Mouse (Mus musculus) limb, embryonic 13.5 days (tissue): ENCODE results near the gene Galnt16. TPM values are rescaled to one million over a fixed set of nuclear protein-coding genes. Genes with fewer than 3 reads are reported as not detected.

Experiments
- ATAC-seq: fragments of 200-750 bp; cut with Nextera tagmentation; 2 replicates; pipeline ENCODE4 v1.8.0; 2017; ENCODE audit warnings: low read depth, moderate number of reproducible peaks, moderate TSS enrichment; ENCODE audit not compliant: low FRiP score
- H3K27ac ChIP-seq: fragments of 300-500 bp; sonication (generic); 2 replicates; pipeline ENCODE4 v1.5.1; 2015; ENCODE audit warnings: inconsistent platforms, mild to moderate bottlenecking, moderate library complexity
- H3K27me3 ChIP-seq: fragments of 300-500 bp; sonication (generic); 2 replicates; pipeline ENCODE4 v1.6.1; 2015; ENCODE audit warnings: mild to moderate bottlenecking, inconsistent platforms
- H3K36me3 ChIP-seq: fragments of 300-500 bp; sonication (generic); 2 replicates; pipeline ENCODE4 v1.6.1; 2015; ENCODE audit warnings: inconsistent platforms, mild to moderate bottlenecking, moderate library complexity
- H3K4me1 ChIP-seq: fragments of 300-500 bp; sonication (generic); 2 replicates; pipeline ENCODE4 v1.6.1; 2015; ENCODE audit warnings: inconsistent platforms
- H3K4me2 ChIP-seq: fragments of 300-500 bp; sonication (generic); replicated peaks from 2 replicates; pipeline ENCODE4 v1.6.1; 2015; ENCODE audit warnings: inconsistent platforms, mild to moderate bottlenecking, moderate library complexity
- H3K4me3 ChIP-seq: fragments of 300-500 bp; sonication (generic); 2 replicates; pipeline ENCODE4 v1.5.1; 2015; ENCODE audit warnings: moderate library complexity, mild to moderate bottlenecking, inconsistent platforms
- H3K9ac ChIP-seq: fragments of 300-500 bp; sonication (generic); 2 replicates; pipeline ENCODE4 v1.6.1; 2015; ENCODE audit warnings: mild to moderate bottlenecking, inconsistent platforms
- H3K9me3 ChIP-seq: fragments of 300-500 bp; sonication (generic); 2 replicates; pipeline ENCODE4 v1.6.1; 2016; ENCODE audit warnings: inconsistent platforms
- WGBS: fragments of 180-500 bp; shearing (Covaris S2); methylation state at CpG from one replicate; pipeline ENCODE4 v1.1.7; 2015; 5-methylcytosine and 5-hydroxymethylcytosine counted together
- polyA plus RNA-seq: library from polyadenylated mRNA; unstranded; fragments of >200 nt; fragmentation: Nextera tagmentation; extraction: Ambion mirVana; gene quantifications from 2 replicates; pipeline ENCODE4 v1.2.1, GENCODE M21; 2015

The Galnt16 gene
- polyA plus RNA-seq, 1 experiment from 2014 or later, result 17.1 TPM

- H3K4me3 ChIP-seq, result no peak overlapping the region
- H3K36me3 ChIP-seq, result no peaks in the 10 kb centered on the region
- H3K9me3 ChIP-seq, result no peaks in the 10 kb centered on the region
- H3K27me3 ChIP-seq, result no peaks in the 10 kb centered on the region
- no peak overlapping the region; the same call in 1 of the 2 replicates for H3K27ac ChIP-seq
- H3K4me2 ChIP-seq, result no peak overlapping the region
- 0 out of 2 replicates have a peak overlapping the region, but pooled peaks have one; percentile 9 for H3K9ac ChIP-seq
- H3K4me1 ChIP-seq, result peaks cover 17% of the 10 kb centered on the region
- ATAC-seq, result peak; percentile 44; the same call in 1 of the 2 replicates
- WGBS, result 53% methylated on average over 4 of the region's 4 CpGs
Observed at GRCm38 (mm10) chr12:80603566-80603965, 85.5 kb downstream of the Galnt16 start.

DNA sequence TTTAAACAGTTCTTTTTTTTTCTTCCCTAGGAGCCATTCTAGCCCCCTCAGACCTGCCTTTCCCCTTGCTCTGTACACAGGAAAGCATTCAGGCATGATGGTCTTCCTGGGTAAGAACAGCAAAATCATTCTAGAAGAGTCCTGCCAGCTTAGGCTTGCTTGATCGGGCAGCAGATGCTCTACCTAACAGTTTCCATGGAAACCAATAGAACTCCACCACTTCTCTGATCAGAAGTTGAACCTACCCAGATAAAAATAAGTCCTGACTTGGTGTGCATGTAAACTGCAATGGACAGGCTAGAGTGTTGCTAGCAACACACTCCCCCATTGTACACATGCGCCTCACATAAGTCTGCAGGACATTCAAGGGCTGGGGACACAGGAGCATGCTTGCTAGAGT lies 86.1 kb downstream of the Galnt16 start:
- H3K27ac ChIP-seq, result no peak overlapping the region; the same call in 1 of the 2 replicates
- H3K36me3 ChIP-seq, result no peaks in the 10 kb centered on the region
- no peaks in the 10 kb centered on the region for H3K9me3 ChIP-seq
- no peak overlapping the region for H3K4me3 ChIP-seq
- 87% methylated on average over 2 of the region's 2 CpGs for WGBS
- H3K4me1 ChIP-seq, result peaks cover 17% of the 10 kb centered on the region
- no peak overlapping the region for H3K9ac ChIP-seq
- H3K27me3 ChIP-seq, result no peaks in the 10 kb centered on the region
- H3K4me2 ChIP-seq, result no peak overlapping the region
- ATAC-seq, result no peak

- WGBS, result 72% methylated on average over 1 of the region's 1 CpGs
- no peaks in the 10 kb centered on the region for H3K27me3 ChIP-seq
- no peak overlapping the region for H3K27ac ChIP-seq
- H3K4me2 ChIP-seq, result no peak overlapping the region
- H3K36me3 ChIP-seq, result no peaks in the 10 kb centered on the region
- H3K9me3 ChIP-seq, result no peaks in the 10 kb centered on the region
- ATAC-seq, result no peak
- H3K4me1 ChIP-seq, result peaks cover 12% of the 10 kb centered on the region
- no peak overlapping the region for H3K9ac ChIP-seq
- H3K4me3 ChIP-seq, result no peak overlapping the region
Observed at GRCm38 (mm10) chr12:80608576-80608975, 90.5 kb downstream of the Galnt16 start.

DNA sequence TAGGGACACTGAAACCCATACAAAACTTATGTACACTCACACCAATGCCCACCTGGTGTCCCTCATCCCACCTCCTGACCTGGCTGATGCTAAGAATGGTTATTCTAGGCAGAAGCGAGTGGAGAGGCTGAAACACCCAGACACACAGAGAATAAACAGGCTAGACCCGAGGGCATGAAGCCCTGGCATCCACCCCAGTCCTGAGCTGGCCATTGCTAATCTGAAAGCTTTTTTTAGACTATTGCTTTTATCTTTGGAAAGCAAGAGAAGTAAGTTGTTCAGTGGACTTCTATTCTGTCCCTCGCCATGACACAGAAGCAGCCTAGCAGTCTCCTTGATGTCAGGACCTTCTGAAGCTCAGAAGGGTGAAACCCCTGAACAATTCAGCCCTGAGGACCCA lies 91.9 kb downstream of the Galnt16 start:
- Histone ChIP-seq H3K4me1 (no peaks in the 10 kb centered on the region), H3K27ac (no peak overlapping the region), H3K36me3 (no peaks in the 10 kb centered on the region), H3K9ac (no peak overlapping the region), H3K4me3 (no peak overlapping the region), H3K9me3 (no peaks in the 10 kb centered on the region), H3K4me2 (no peak overlapping the region), H3K27me3 (no peaks in the 10 kb centered on the region)
- no peak for ATAC-seq
- WGBS, result 81% methylated on average over 3 of the region's 3 CpGs

- 59% methylated on average over 9 of the region's 9 CpGs for WGBS
- Histone ChIP-seq H3K4me3 (no peak overlapping the region), H3K9ac (no peak overlapping the region), H3K27me3 (no peaks in the 10 kb centered on the region), H3K4me1 (no peaks in the 10 kb centered on the region), H3K36me3 (no peaks in the 10 kb centered on the region), H3K27ac (no peak overlapping the region), H3K4me2 (no peak overlapping the region), H3K9me3 (no peaks in the 10 kb centered on the region)
- ATAC-seq, result no peak
Observed at GRCm38 (mm10) chr12:80612113-80612791, 94.2 kb downstream of the Galnt16 start.

DNA sequence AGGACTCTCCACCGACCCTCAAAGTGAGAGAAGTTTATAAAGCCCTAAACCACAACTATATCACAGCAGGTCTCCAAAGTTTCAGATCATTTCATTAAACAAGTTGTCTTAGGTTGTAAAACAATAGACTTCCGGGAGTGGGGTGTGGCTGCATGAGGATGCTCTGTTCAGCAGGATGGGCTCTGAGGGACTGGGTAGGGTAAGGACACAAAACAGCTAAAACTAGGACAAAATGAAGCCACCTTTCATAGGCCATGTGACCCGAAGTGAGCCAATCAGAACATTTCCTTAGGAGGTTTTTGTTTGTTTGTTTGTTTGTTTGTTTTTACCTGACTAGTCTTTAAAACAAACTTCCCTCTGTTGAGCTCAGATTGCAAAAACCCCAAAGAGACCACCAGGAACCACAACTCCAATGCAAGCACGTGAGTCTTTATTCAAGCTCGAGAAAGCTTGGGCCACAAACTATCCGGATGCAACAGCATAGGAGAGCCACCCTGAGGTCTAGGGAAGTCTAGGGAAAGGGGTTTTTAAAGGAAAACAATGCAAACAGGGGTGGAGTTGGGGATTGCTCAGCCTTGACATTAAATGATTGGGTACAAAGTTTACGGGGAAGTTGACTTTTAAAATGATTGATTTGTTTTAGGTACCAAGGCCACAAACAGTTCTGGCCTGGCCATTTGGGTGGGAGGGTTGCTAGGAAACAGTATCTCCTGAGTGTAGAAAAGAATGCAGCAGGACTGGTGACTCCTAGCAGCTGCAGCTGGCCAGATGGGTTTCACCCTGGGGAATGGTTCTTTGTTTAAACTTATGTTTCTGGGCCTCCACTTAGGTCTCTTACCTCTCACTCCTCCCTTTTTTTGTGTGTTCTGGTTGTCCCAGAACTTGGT lies 97.5 kb downstream of the Galnt16 start:
- Histone ChIP-seq H3K4me3 (no peak overlapping the region), H3K9ac (no peak overlapping the region), H3K27ac (no peak overlapping the region), H3K36me3 (no peaks in the 10 kb centered on the region), H3K4me1 (no peaks in the 10 kb centered on the region), H3K9me3 (no peaks in the 10 kb centered on the region), H3K27me3 (no peaks in the 10 kb centered on the region), H3K4me2 (no peak overlapping the region)
- 48% methylated on average over 7 of the region's 7 CpGs for WGBS
- ATAC-seq, result no peak

GRCm38 (mm10) chr12:80620501-80620900 lies 102.4 kb downstream of the Galnt16 start:
- H3K9ac ChIP-seq, result no peak overlapping the region
- H3K4me3 ChIP-seq, result no peak overlapping the region
- H3K9me3 ChIP-seq, result no peaks in the 10 kb centered on the region
- H3K27me3 ChIP-seq, result no peaks in the 10 kb centered on the region
- no peak overlapping the region for H3K27ac ChIP-seq
- H3K36me3 ChIP-seq, result no peaks in the 10 kb centered on the region
- H3K4me2 ChIP-seq, result no peak overlapping the region
- H3K4me1 ChIP-seq, result no peaks in the 10 kb centered on the region
- ATAC-seq, result no peak
- WGBS, result 79% methylated on average over 5 of the region's 5 CpGs

DNA sequence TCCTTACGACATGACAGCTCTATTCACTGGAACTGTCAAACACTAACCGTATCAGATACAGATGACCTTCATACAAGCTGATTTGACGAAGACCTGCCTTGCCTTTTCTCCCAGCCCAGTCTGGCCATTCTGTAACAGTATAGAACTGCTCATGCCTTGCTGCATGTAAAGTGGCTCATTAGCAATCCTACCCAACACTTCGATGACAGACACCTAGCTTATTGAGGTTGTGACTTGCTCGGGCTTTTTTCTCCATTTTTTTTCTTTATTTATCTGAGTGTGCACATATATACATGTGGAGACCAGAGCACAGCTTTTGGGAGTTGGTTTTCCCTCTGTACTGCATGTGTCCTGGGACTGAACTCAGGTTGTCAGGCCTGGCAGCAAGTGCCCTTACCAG lies 113.7 kb downstream of the Galnt16 start:
- peaks cover 55% of the 10 kb centered on the region for H3K36me3 ChIP-seq
- ATAC-seq, result no peak
- no peaks in the 10 kb centered on the region for H3K4me1 ChIP-seq
- no peak overlapping the region for H3K4me2 ChIP-seq
- no peak overlapping the region for H3K9ac ChIP-seq
- no peak overlapping the region for H3K4me3 ChIP-seq
- no peaks in the 10 kb centered on the region for H3K27me3 ChIP-seq
- WGBS, result 87% methylated on average over 5 of the region's 5 CpGs
- no peaks in the 10 kb centered on the region for H3K9me3 ChIP-seq
- H3K27ac ChIP-seq, result no peak overlapping the region

DNA sequence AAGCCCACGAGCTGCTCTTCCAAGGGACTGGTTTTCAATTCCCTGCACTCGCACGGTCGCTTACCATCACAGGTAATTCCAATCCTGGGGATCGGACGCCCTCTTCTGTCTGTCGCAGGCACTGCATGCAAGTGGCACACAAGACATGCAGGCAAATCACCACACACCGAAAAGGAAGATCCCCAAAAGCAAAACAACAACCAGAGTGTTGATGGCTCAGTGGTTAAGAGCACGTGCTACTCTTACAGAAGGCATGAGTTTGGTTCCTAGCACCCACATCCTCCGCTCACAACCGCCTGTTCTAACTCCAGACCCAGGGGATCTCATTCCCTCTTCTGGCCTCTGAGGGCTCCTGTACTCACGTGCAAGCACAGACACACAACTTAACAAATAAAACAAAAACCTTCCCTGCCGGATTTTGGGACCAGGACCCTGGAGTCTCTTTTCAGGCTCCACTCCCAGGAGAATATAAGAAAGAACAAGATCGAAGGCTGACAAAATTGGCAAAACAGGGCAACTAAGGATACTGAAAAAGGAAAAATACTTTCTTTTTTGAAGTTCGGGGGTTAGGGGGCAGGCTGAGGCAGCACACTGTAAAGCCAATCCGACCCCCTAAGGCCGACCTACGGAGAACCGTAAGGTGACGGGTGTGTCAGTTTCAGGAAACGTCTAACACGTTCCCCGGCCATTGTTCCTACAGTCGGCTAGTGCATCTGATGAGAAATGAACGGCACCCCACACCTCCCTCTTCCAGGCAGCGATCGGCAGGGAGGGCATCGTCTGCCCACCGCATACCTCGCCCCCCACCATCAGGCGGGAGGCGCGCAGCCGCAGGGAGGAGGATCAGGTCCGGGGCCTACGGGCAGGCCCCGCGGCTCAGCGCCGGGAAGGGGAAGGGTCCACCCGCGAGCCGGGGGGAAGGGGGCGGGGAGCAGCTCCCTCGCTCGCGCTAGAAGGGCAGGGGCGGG lies 124.9 kb downstream of the Galnt16 start:
- peak overlapping the region; percentile 93 for H3K4me3 ChIP-seq
- H3K9me3 ChIP-seq, result no peaks in the 10 kb centered on the region
- H3K27ac ChIP-seq, result peak overlapping the region; percentile 93
- H3K27me3 ChIP-seq, result no peaks in the 10 kb centered on the region
- H3K36me3 ChIP-seq, result peaks cover 44% of the 10 kb centered on the region
- ATAC-seq, result peak; percentile 68
- WGBS, result 2% methylated on average over 47 of the region's 48 CpGs
- peaks cover 37% of the 10 kb centered on the region for H3K4me1 ChIP-seq
- H3K9ac ChIP-seq, result peak overlapping the region; percentile 97
- peak overlapping the region; percentile 89 for H3K4me2 ChIP-seq

GRCm38 (mm10) chr12:80643693-80644505 lies 125.8 kb downstream of the Galnt16 start, which contains the start of the genes Slc39a9 and Erh:
Slc39a9 (plus strand) TSS chr12:80643883.
Erh (minus strand) TSS chr12:80644341.
- H3K27me3 ChIP-seq, result no peaks in the 10 kb centered on the region
- ATAC-seq, result peak; percentile 97
- H3K36me3 ChIP-seq, result peaks cover 44% of the 10 kb centered on the region
- H3K4me3 ChIP-seq, result peak within 1 kb of the TSS; percentile 93
- peak within 1 kb of the TSS; percentile 95 for H3K4me2 ChIP-seq
- H3K9me3 ChIP-seq, result no peaks in the 10 kb centered on the region
- peak within 1 kb of the TSS; percentile 97 for H3K9ac ChIP-seq
- WGBS, result under 1% methylated on average over 50 of the region's 50 CpGs
- peak within 1 kb of the TSS; percentile 93 for H3K27ac ChIP-seq
- peaks cover 37% of the 10 kb centered on the region for H3K4me1 ChIP-seq

DNA sequence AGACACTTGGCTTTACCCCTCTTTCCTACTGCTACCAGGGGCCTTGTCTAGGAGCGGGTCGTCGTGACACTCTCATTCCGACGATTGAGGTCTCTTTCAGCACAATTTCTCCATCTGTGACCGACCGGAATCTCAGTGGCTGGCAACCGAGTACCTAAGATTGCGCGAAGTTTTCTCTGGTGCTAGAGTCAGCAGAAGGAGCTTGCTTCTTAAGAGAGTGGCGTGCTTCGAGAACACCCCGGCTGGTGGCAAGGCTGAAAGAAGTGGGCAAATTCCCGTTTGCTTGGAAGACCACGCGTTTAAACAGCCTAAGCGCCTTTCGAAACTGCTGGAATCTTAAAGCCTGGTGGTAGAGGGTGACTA lies 126.4 kb downstream of the Galnt16 start:
- no peak overlapping the region for H3K27ac ChIP-seq

More for the DNA sequence above, 126.4 kb downstream of the Galnt16 start:
- H3K36me3 ChIP-seq, result peaks cover 43% of the 10 kb centered on the region
- H3K4me2 ChIP-seq, result peak overlapping the region; percentile 95
- no peaks in the 10 kb centered on the region for H3K9me3 ChIP-seq
- H3K4me3 ChIP-seq, result peak overlapping the region; percentile 93
- no peaks in the 10 kb centered on the region for H3K27me3 ChIP-seq
- no peak for ATAC-seq
- WGBS, result 9% methylated on average over 18 of the region's 18 CpGs
- H3K4me1 ChIP-seq, result peaks cover 37% of the 10 kb centered on the region
- peak overlapping the region; percentile 97 for H3K9ac ChIP-seq
